Mouse (Mus musculus) gastrocnemius, adult 18-20 months (tissue): ENCODE data around the gene Agbl4. TPM values are rescaled to one million over a fixed set of nuclear protein-coding genes. Genes with fewer than 3 reads are reported as not detected.
"Not testable (repeated sequence)": the region's sequence is repeated elsewhere in the genome, so short reads cannot be mapped to it uniquely, and the experiment has no call there.

Experiments
- DNase-seq: peaks from one replicate; pipeline ENCODE4 v3.0.0; 2021; ENCODE audit warnings: low spot score
- total RNA-seq, 2 experiments: library from RNA; stranded (reverse); gene quantifications; 2 replicates each; pipeline ENCODE4 v1.2.3; 2021

Gene Agbl4
- total RNA-seq, 2 experiments from 2014 or later = not detected

DNA sequence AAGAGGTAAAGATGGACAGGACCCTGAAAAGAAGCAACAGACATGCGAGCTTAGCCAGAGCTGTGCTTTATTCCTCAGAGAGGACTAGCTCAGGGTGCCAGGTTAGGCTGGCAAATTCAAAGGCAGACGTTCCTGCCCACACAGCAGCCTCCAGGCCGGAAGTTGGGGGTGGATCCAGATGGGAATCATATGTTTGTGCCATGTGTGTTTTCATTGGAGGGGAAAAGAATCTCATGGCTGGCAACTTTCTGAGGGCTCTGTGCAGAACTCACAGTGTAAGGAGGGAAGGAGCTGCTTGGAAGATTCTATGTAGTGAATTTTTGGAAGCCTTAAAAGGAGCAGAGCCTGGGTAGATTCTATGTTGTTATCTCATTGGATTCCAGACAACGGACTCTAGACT lies 519.1 kb downstream of the Agbl4 start:
- DNase-seq = no peak

DNA sequence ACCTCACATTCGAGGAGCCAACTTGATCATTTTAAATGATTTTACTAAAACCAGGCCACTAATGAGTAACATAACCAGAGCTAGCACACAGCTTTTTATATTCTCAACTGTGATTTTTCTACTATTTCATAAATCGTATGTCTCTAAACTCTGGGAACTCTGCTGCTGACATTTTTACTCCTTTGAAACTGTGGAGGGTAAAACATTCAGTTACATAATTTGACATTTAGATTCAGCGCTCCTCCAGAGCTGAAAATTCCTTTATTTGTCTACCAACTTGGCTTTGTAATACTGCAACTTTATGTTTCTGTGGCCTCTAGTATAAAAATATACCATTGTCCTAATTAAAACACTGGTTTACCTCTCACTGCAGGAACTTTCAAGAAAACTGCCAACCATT lies 523.6 kb downstream of the Agbl4 start:
- DNase-seq = no peak

DNA sequence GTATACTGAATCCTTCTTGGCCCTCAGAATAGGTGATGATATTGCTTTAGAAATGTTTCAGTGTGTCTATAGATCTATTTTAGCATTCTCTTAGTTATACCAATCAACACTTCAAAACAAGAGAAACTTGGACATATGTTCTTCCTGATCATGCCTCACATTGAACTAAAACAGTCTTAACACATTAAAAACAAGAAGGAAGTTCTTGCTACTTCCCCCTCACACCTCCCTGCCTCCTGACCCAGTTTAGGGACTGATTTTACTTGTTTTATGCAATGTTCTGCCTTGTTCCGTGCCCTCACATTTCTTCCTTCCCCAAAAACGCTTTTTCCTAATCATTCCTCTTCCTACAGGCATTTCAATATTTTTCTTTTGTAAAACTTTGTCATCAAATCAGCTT lies 604.2 kb downstream of the Agbl4 start:
- DNase-seq = no peak

DNA sequence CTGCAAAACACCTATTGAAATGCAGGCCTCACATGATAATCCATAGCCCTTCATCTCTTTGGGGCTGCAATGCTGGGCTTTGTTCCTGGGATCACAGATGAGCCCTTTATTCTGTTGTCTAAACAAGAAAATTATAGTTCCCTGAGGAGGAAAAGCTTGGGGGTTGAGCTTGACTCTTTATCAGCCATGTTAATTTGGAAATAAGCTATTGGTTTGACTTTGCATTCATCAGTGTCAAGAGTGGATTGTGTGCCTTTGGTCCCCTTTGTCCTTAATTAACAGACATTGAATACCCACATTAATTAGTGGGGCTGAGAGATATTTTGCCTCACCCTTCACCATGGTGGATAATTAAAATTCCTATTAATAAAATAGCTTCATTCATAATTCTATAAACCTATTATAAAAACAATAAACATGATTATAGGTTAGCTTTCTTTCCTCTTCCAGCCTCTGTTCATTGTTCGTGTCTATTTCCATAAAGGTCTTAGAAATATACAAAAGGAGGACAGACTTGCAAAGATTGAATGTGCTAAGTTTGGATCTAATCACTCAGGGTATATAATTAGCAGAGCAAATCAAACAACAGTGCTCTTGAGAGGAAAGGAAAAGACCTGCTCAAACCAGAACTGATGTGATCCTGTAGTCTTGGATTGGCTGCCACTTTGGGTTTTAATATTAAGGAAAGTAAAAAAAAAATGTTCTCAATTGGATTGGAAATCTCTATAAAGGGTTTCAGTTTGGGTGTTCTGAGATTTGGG lies 607.4 kb downstream of the Agbl4 start:
- DNase-seq = no peak

DNA sequence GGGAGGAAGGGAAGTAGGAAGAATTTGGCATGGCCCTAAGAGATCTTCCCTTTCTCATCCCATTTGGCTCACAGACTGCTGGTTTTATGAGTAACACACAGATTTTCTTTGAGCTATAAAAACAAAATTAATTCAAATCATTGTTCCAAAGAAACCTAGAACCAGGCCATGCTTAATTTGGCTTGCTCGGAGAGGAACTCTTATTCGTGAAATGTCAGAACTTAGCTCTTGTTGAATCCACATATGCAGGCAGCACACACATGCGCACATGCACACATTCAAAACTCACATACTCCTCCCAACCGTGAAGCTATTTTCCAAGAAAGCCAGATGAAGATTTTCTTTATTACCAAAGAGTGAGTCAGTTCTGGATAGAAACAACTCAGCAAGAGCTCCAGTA lies 621.9 kb downstream of the Agbl4 start:
- no peak for DNase-seq

DNA sequence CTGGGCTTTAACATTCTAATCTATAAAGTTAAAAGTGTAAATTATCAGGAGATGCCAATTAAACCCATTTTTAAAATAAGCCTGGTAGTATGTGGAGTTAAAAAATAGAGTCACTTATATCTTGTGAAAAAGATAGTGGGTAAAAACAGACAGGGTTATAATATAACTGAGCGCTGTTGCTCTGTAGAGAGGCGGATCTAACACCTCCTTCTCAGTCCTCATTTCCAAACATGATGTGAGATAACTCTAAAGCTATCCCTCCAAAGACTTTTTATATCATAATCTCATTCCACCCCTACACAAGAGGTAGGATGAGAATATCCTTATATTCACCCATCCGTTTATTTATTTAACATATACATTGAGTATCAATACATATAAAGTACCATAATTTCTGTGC lies 669.9 kb downstream of the Agbl4 start:
- DNase-seq = no peak

DNA sequence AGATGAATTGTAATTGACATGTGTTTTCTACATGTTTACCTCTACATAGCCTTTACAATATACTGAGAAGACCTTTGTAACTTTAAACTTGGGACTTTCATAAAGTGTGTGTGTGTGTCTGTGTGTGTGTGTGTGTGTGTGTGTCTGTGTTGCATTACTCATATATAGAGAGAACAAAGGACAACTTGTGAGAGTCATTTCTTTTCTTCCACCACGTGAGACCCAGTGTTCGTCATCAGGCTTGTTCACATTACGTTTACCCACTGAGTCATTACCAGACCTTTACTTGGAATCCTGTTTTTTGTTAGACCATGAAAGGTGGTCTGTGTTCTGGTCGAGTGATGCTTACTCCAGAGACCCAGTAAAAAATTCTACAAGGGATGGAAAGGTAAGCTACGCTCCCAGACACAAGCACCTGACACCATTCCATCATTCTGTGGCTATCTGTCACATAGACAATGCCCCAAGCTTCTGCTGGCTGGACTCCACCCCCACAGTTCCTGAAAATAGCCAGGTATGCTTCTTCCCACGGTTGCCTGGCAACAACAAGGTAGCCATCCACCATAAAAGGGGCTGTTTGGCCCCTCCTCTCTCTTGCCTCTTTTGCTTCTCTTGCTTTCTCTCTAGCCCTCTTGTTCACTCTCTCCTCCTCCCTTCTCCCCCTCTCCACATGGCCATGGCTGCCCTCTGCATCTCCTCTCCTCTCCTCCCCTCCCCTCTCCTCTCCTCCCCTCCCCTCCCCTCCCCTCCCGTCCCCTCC lies 676.5 kb downstream of the Agbl4 start:
- DNase-seq = no peak

DNA sequence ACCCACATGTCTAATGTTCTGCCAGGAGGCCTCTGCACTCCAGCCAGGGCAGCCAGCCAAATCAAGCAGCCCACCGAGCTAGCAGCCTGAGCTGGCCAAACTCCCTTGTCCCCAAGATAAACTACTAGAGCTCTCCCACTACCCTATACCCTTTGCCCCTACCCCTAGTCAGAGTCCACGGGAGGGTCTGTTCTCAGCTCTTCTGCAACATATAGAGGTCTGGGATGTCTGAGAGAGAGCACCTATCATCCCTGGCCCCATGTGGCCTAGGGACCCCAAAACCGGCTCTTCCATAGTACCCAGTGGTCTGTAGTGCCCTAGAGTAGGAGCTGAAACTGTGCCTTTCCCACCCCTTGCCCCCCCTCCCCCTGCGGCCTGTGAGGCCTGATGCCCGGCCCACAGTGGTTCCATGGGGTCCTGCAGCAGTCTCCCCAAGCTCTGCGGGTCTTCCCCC lies 677.3 kb downstream of the Agbl4 start:
- DNase-seq = no peak

DNA sequence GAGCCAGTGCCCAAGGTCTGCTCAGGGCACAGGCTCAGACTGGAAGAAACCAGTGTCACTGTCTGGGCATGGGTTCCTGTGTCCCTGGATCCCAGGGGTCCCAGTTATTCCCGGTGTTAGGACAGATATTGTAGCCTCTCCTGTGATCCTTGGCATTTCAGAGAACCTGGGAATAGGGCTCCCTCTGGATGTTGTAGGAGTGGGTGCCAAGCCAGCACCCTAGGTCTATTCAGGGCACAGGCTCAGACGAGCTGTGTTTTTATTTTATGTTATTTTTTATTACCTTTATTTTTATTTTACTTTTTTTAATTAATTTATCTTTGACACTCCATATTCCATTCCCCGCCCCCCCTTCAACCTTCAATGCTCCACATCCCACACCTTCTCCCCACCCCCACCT lies 680.3 kb downstream of the Agbl4 start:
- DNase-seq = no peak

DNA sequence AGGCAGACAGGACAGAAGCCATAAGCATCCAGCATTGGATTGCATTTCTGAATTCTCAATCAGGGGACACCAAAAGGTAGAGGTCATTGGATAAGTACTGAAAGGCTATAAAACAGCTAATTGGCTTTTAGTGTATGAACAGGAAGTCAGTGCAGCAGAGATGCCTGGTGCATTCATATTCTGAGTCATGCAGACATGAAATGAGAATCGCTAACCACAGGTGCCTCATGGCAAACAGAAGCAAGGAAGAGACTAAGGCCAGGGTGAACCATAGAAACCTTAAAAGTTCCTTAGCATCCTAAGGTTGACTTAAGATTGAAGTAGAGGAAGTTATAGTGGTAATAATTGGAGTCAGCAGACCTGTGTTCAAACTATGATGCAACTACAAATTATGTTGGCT lies 687.9 kb downstream of the Agbl4 start:
- no peak for DNase-seq

DNA sequence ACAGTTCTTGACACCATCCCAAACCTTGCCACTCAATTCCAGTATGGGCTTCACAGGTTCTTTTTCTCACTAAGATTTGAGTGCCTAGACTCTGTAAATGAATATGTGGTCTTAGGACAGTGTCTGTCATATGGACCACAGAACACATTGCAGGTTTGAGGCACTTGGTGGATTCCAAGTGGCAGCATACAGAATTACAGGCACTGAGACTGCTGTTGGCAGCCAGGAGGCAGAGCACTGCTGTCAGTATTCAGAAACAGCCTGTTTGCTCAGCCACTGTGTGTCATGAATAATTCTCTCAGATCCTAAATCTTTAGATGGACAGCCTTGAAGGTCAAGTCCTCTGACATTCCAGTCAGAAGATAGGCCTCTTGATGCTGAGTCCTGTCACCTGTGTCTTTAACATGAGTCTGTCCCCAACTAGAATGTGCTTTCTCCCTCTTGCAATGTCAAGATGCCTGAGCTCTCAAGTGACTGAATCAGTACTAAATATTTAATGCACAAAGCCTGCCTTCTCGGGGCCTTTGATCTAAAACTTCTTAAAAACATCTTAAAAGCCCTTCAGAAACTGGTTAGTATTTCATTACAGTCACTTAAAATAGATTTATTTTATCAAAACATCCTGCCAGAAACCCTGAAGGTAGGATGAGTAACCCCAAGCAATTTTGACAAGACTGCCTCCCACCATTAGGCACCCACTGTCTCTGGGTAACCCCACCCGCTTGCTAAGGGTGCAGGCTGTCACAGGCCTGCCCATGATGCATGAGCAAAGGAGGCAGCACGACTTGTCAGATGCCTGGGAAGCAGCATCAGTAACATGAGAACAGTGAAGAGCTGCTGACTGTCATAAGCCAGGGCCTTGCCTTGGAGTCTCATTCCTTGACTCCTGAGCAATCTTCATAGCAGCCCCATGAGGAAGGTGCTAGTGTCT lies 739.0 kb downstream of the Agbl4 start:
- no peak for DNase-seq

DNA sequence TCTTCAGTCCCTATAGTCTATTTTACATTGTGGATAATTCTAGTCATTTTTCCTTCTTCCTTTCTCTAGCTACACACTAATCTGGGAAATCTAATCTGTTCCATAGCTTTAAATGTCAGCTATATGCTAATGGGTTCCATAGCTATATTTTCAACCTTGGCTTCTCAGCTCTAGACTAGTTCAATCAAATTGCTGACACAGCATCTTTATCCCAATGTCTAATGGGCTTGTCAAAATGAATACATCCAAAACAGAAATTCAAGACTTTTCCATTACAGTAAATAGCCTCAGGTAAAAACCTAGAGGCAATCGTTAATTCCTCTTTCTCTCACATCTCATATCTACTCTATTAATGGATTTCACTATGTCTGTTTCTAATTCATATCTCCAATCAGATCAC lies 750.3 kb downstream of the Agbl4 start:
- DNase-seq = no peak

DNA sequence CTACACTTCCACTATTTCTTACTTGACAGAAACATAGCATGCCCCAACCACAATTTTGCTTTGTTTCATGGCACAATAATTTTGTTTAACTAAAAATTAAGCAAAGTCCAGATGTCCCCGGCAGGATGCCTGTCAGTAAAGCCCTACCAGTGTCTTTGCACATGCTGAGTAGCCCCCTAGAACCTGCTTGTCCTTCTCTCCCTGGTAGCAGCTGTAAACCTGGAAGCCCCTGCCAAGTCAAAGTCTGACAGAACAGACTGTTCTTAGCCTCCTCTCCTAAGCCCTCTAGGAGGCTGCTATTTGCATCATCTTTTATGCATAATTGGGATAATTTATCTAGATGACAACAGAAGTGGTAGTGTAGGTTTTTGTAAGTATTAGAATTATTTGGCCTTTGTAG lies 758.4 kb downstream of the Agbl4 start:
- DNase-seq = no peak

DNA sequence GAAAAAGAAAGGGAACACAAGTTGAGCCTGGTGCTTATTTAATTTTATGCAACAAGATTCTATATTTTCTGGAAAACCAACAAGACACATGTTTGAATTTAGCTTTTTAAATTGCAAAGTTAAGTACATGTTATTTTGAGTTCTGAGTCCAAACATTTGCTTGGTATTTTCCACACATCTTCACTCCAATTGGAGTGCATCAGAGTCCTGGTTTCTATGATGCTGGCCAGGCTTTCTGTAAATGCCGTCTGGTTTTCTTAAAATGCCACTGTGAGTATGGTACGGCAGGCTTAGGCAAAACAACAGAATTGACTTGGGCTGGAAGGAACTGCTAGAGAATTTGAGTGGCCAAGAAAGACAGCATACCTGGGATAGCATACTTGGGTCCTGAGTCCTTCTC lies 784.0 kb downstream of the Agbl4 start:
- no peak for DNase-seq

DNA sequence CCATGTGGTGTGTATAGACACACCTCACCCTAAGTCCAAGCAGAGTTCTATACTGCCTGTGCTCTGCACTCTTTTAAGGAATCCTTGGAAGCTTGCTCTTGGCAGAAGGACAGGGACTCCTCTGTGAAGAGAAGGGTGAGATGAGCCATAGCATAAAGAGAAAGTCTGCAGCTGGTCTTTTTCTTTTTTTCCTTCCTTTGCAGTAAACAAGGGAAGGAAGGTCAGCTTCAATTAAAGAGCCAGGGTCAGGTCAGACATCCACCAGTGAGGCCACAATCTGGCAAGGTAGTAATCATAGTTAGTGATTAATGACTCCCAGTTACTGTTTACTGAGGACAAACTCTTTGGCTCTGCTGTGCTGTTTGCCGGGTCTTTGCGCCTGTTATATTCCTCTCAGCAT lies 802.6 kb downstream of the Agbl4 start:
- DNase-seq = no peak

DNA sequence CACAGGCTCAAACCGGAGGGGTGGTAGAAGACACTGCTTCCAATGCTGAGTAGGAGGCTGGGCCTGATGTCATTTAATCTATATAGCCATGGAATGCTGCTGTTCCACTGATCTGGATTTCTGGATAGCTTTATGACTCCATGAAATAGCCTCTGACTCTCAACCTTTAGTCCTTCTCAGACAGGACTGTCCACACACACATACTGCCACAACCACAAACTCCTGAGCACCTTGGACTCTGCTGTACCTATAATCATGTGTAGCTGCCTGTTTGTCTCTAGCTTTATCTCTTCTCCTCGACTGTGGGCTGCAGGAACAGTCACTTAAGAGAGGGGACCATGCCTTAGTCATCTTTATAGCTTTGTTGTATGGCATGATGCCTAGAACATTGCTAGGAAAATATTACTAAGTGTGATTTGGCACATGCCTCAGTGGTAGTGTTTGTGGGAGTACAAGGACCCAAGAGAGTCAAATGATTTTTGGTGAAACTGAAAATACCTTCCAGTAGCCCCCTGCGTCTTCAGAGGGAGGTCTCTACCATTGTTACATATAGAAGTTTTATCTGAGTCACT lies 817.8 kb downstream of the Agbl4 start:
- DNase-seq = no peak

DNA sequence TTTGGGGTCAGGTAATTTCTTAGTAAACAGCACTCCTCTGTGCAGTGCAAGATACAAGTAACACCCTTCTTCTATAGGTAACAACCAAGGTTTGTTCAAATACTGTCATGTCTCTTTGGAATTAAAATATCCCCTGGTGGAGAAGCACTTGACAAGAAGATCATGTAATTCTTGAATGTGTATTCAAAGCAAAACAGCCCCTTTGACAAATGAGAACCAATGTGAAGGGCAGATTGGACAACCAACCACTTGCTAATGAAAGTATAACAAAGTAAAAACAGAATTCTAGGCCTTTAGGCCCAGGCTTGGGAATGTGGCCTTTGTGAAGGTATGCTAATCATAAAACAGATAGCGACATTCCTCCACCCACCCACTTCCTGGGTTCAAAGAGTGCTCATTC lies 821.6 kb downstream of the Agbl4 start:
- not testable (repeated sequence) for DNase-seq

DNA sequence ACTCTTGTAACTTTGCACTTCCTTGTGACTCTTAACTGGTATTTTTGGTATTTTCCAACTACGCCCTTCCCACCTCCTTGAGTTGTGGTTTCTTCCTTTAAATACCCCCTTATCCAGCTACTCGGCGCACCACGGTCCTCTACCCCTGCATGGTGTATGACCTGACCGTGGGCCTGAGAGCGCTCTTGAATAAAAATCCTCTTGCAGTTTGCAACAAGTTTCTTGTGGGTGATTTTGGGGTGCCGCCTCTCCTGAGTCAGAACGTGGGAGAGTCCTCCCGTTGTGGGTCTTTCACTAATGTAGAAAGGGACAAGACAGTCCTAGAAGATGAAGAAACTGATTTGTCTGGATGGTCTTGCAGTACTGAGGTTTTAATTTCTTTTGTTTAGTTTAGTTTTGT lies 822.1 kb downstream of the Agbl4 start:
- not testable (repeated sequence) for DNase-seq

DNA sequence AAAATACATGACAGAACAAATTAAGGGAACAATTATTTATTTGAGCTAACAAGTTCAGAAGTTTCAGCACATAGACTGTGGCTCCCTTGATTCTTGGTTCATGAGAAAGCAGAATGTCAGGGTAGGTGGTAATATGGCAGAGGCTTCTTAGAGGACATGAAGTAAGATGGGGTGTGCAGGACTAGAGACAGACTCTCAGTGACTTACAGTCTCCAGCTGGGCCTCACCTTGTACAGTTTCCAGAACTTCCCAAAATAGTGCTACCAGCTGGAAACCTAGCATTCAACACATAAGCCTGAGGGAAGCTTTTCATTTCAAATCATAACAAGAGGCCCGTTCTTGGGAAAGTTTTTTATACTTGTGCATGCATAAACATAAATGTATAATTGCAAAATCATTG lies 836.4 kb downstream of the Agbl4 start:
- DNase-seq = no peak

DNA sequence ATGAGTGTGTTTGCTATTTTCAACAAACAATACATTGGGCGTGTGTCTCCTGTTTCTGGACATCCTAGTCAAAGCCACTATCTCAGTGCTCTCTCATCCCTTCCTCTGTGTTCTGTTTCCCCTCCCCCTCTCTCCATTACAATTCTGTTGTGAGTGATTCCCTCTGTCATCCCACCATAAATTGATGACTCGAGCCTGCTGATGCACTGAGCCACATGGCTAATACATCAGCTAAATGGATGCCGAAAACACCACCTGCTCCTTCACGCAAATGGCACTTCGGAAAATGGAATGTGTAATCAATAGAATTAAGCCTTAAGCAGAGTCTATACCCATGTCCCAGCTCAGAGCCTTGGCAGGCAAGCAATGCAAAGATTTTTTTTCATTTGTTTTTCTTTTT lies 854.5 kb downstream of the Agbl4 start:
- no peak for DNase-seq

DNA sequence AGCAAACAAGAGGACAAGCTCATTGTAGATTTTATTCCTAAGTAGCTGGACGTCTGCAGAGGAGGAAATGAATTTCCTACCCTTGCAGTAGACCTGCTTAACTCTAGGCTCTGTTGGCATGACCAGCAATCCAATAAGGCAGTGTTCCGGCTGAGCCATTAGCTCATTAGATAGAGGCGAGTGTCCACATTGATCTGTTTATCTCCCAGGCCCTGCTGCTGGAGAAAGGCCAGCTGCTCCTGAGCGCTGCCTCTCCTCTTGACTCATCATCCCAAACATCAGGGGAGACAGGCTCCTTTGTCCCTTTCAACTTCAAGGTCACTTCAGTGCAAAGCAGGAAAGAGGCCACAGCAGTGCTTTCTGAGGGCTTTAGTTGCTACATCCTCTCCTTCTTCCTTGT lies 858.0 kb downstream of the Agbl4 start:
- DNase-seq = no peak

DNA sequence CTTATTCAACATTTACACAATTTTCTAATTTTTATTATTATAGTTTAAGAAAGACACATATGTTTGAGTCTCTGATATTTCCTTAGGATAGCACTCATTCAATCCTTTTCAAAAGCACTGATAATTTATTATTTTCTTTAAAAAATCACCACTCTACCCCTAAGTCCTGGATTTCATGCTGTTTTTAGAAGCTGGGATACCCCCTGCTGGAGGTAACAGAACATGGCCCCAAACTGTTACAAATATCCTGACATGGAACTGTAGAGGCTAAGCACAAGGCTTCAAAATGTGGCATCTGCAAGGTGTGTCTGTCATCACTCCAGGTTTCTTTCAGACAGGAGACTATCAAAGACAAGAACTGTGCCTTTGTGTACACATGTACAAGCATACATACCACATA lies 859.5 kb downstream of the Agbl4 start:
- DNase-seq = no peak
